Mouse (Mus musculus) mouse embryonic stem cell (cell line): ENCODE results near the gene Evi5.

Source experiments
- in situ Hi-C, 2 experiments: fragments of 300-500 bp; cut with MboI; formaldehyde crosslinking; loops; 1 replicate in 1 of 2; 3 replicates in 1 of 2; pipeline ENCODE4 v1.14.3; 2019 to 2020; ENCODE audit warnings: low sequenced_read_pairs in 2 of 2, low pct_unique_long_range_greater_than_20kb in 1 of 2, mixed read lengths in 1 of 2; ENCODE audit not compliant: unreplicated experiment in 1 of 2

Evi5 gene

DNA sequence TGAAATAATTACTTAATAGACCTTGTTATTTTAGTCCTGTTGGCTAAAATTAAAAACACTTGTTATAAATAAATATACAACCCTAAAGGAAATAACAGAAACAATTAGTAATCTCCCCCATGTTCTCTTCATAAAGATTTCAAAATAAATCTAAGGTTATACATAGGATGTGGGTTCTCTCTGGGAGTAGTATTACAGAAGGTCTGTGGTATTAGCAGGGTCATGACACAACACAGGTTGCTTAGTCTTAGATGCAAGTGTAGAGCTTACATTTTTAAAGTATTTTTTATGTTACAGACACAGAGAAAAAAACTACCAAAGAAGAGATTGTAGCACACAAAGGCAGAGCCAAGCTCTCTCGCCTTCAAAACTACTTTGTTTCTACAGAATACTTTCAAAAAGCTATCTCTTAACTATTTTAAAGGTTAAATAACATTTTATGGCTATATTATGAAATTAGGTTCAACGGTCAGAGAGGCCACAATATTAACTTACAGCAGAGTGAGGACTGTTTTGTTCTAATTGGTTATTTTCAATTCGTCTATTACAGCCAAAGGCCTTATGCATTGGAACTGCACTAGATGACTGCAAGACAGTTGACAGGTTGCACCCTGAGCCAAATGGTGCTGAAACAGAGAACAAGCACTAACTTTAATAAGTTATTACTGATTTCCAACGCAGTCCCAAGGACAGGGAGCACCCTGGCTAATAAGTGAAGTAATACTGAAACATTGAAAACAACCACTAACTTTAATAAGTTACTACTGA is 97.9 kb downstream of the Evi5 start:
- in situ Hi-C loops: no loop called here

DNA sequence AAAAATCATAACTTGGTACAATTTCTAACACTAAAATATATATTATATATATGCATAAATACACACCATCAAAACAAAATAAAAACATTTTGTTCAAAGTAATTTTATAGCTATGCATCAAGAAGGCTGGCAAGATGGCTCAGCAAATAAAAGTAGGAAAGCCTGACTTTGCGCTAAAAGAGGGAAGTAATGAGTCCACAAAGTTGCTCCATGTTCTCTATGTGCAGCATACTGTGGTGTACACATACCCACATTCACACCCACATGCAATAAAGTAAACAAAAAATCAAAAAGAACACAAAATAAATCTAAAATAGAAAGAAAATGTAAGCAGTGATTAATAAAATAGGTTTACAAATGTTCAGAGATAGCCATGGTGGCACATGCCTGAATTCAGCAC is 99.0 kb downstream of the Evi5 start:
- in situ Hi-C loops: no loop called here

GRCm38 (mm10) chr5:107772049-107772448 is 102.9 kb downstream of the Evi5 start:
- in situ Hi-C loops: no loop called here

DNA sequence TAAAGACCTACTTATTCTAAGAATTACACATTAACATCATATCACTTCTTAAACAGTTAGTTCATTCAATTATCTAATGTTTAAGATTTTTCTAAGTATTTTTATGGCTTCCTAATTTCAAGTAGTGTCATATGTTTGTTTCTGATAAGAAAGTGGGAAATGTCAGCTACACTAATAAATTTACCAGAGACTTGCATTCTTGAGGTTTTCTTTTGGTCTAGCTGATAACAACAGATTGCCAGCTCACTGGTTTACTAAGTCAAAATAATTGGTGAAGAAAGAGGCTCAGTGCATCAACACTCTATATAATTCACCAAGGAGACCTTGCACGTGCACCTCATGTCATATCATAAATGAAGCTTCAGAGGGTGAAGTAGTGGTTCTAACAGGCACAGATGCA is 106.7 kb downstream of the Evi5 start:
- in situ Hi-C loops: no loop called here

DNA sequence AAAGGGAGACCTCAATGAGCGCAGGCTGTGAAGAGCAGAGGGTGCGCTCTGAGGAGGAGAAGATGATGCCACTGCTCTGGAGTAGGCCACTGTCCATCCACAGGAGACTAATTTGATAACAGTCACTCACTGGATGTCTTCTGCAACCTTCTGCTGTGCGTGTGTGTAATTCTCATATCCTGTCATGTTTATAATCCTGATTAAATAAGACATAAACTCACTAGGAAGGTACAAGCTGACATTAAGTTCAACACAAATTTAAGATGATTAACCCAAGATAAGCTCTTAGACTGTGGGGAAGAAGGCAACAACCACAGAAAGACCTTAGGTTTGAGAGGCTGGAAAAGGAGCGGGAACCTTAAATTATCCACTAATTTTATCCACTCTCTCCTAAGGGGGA is 109.0 kb downstream of the Evi5 start:
- in situ Hi-C loops: no loop called here

GRCm38 (mm10) chr5:107764486-107764885 is 110.4 kb downstream of the Evi5 start:
- in situ Hi-C loops: no loop called here

- in situ Hi-C loops: no loop called here
Observed at GRCm38 (mm10) chr5:107763674-107764073, 111.2 kb downstream of the Evi5 start.

GRCm38 (mm10) chr5:107759121-107759520 is 115.8 kb downstream of the Evi5 start:
- in situ Hi-C loops: no loop called here

DNA sequence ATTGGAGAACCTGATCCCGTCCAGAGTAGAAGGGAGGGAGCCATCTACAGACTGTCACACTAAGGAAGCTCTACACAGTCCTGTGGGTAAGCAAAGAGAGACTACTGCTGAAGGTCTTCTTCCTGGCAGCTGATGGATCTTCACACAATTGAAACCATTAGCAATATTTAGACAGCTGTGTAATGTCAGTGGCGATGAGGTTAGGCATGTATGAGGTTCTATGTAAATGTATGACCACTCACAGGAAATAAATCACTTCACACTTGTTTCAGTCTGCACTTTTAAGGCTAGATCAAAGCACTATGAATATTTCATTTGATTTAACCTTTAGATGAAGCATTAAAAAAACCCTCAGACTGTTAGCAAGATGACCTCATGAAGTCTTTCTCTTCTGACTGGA is 118.8 kb downstream of the Evi5 start:
- in situ Hi-C loops: no loop called here

DNA sequence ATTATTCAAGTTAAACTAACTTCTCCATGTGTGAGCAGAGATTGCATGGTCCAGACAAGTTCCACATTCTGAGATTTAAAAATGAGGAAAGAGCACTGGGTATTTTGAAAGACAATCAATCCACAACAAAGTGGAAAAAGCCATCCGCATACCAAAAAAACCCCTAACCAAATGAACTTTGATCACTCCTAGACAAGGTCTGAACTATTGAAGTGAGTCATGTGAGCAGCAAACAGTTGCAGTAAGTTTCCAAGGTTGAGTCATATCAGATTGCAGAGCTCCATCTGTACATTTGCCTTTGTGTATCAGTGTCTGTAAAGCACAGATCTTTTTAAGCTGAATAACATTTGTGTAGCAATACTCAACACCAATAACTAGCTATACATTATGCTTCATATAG is 120.2 kb downstream of the Evi5 start:
- in situ Hi-C loops: no loop called here

GRCm38 (mm10) chr5:107753656-107754055 is 121.3 kb downstream of the Evi5 start:
- in situ Hi-C loops: no loop called here

DNA sequence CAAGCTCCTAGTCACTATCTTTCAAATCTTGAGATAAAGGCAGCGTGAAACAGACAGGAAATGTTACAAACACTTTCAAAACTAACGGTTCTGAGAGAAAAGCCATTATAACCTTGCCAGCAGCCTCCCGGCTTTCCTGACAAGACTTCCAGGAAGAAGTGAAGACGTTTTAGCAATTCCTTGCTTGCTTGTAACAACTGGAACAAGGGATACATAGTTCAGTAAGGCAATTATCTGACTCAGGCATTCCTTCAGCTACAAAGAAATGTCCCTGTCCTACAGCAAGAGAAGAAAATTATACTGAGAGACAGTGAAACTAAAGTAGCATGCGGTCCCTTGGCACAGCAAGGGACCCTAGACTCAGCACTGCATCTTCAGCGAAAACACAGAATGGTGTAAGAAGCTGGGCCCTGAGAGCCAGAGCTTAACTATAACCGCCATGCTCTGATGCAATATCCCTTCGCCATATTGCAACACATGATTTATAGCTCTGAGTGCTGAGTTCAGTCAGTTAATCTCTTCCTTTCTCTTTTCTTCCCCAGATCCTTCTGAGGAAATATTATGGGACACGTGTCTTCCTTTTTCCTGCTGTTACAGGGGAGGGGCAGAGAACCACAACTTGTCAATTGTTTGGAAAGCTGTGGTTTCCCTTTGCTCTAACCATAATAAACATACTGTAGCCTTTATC is 125.5 kb downstream of the Evi5 start:
- in situ Hi-C loops: no loop called here

DNA sequence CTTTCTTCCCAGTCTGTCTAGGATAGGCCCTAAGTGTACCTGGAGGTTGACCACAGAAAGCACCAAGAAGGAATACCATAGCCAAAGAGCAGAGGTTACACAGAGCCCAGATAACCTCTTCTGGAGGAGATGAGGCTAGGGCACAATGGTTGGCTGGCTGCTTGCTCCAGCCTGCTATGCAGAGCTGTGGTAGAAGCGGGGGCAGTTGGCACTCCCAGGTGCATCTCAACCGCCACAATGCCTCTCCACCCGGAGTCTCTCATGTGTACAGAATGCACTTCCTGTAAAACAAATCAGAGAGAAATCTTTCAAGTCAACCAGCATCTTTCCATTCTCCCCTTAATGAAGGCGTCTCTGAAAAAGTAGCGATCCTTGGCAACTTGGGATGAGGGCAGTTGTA is 135.9 kb downstream of the Evi5 start:
- in situ Hi-C loops: no loop called here

DNA sequence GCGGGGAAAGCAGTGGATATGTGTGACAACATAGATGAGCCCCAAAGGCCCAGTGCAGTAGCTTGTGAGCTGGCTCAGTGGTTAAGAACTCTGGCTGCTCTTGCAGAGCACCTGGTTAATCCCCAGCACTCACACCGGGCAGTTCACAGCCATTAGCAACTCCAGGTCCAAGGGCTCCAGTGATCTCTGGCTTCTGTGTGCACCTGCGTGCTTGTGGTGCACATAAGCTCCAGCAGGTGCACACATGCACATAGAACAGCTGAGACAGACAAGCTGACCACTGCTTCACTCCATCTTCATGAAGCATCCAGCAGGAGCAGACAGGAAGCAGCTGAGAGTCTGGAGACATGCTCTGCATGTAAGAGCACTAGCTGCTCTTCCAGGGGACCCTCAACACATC is 136.6 kb downstream of the Evi5 start:
- in situ Hi-C loops: no loop called here

- in situ Hi-C loops: no loop called here
Observed at GRCm38 (mm10) chr5:107736171-107736570, 138.7 kb downstream of the Evi5 start.

- in situ Hi-C loops: no loop called here
Observed at GRCm38 (mm10) chr5:107731844-107732243, 143.1 kb downstream of the Evi5 start.

GRCm38 (mm10) chr5:107731408-107731807 is 143.5 kb downstream of the Evi5 start:
- in situ Hi-C loops: no loop called here

- in situ Hi-C loops: no loop called here
Observed at GRCm38 (mm10) chr5:107727007-107727402, 147.9 kb downstream of the Evi5 start.

- in situ Hi-C loops: no loop called here
Observed at GRCm38 (mm10) chr5:107726281-107727006, 148.5 kb downstream of the Evi5 start.
